Mouse (Mus musculus): ENCODE results near the gene Nptx1. TPM values are rescaled to one million over a fixed set of nuclear protein-coding genes. Genes with fewer than 3 reads are reported as not detected.

Nptx1 gene
- polyA plus RNA-seq, 1 experiment from 2014 or later = 1.4 TPM

DNA sequence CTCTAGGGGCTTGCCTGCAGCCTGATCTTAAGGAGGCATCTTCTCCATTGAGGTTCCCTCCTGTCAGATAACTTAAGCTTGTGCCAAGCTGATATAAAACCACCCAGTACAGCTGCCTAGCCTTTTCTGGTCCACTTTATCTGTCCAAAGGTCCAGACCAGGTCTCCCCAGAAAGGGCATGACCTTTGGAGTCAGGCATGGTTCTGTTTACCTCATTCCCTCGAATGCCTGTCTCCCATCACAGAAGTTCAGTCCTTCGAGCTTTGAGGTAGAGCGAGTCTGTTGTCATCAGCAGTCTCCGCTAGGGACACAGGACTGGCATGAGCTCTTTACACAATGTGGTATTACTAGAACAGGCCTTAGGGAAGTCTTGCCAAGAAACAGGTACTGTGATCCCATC is 41.2 kb downstream of the Nptx1 start:
- Histone ChIP-seq H3K9me3 (ENCODE audit: low read depth, low read length) (no peaks in the 10 kb centered on the region), H3K27me3 (ENCODE audit: insufficient read depth, low read length) (no peaks in the 10 kb centered on the region), H3K9ac (no peak overlapping the region), H3K27ac (ENCODE audit: low read depth) (no peak overlapping the region), H3K4me2 (no peak overlapping the region), H3K4me3 (ENCODE audit: low read depth, low read length) (no peak overlapping the region), H3K4me1 (ENCODE audit: insufficient read depth) (no peaks in the 10 kb centered on the region), H3K36me3 (ENCODE audit: insufficient read depth) (peaks cover 66% of the 10 kb centered on the region)
- no peak for DNase-seq
- no peak for ATAC-seq (ENCODE audit: insufficient read depth)
- no peak for TF ChIP-seq CTCF (IDR thresholded peaks at IDR 0.05; ENCODE audit: low read depth)
- WGBS = 71% methylated on average over 4 of the region's 4 CpGs

DNA sequence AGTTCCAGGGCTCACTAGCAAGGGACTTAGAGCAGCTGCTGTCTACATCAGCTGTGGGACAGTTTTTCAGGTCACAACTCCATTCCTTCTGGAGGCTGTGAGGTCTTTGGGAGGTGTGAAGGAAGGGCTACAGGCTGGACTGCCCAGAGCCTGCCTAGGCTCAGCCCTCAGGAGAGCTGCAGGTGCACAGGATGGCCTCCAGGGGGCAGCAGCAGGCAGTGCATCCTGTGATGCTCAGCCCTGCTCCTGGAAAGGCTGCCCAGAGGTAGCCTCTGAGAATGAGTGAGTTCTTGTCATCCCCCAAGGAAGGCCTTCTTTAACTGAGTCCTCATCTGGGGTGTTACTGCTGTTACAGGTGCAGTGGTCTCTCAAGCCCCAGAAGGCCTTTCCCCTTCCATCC is 43.9 kb downstream of the Nptx1 start:
- Histone ChIP-seq H3K9ac (no peak overlapping the region), H3K4me2 (no peak overlapping the region), H3K27ac (ENCODE audit: low read depth) (no peak overlapping the region), H3K9me3 (ENCODE audit: low read depth, low read length) (no peaks in the 10 kb centered on the region), H3K36me3 (ENCODE audit: insufficient read depth) (peaks cover 81% of the 10 kb centered on the region), H3K4me1 (ENCODE audit: insufficient read depth) (no peaks in the 10 kb centered on the region), H3K27me3 (ENCODE audit: insufficient read depth, low read length) (no peaks in the 10 kb centered on the region), H3K4me3 (ENCODE audit: low read depth, low read length) (no peak overlapping the region)
- peak; percentile 85 for DNase-seq
- peak; percentile 99 for TF ChIP-seq CTCF (IDR thresholded peaks at IDR 0.05; ENCODE audit: low read depth)
- peak; percentile 80; the same call in 1 of the 2 replicates for ATAC-seq (ENCODE audit: insufficient read depth)

DNA sequence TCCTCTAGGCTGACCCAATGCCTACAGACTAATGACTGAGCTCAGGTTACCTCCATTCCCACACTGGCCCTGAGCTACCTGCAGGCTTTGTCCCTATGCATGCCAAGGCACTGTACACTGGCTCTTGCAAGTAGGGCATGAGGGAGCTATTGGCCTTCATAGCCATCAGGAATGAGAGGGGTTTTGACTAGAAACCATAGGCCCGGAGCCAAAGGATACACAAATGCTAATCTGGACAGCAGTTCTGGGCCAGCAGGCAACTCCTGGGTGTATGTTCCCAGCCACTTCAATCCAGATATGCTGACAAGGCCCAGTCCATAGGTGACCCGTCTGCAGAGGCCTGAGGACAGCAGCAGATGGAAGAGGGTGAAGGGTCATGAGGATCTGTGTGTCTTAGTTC is 47.5 kb downstream of the Nptx1 start:
- WGBS = 78% methylated on average over 2 of the region's 2 CpGs
- no peak for TF ChIP-seq CTCF (IDR thresholded peaks at IDR 0.05; ENCODE audit: low read depth)

GRCm38 (mm10) chr11:119499297-119499696 is 48.3 kb downstream of the Nptx1 start:
- Histone ChIP-seq H3K4me3 (ENCODE audit: low read depth, low read length) (no peak overlapping the region), H3K4me1 (ENCODE audit: insufficient read depth) (no peaks in the 10 kb centered on the region), H3K27ac (ENCODE audit: low read depth) (no peak overlapping the region), H3K9ac (no peak overlapping the region), H3K36me3 (ENCODE audit: insufficient read depth) (peaks cover 48% of the 10 kb centered on the region), H3K4me2 (no peak overlapping the region), H3K9me3 (ENCODE audit: low read depth, low read length) (no peaks in the 10 kb centered on the region), H3K27me3 (ENCODE audit: insufficient read depth, low read length) (no peaks in the 10 kb centered on the region)
- DNase-seq (no peak), ATAC-seq (ENCODE audit: insufficient read depth) (no peak)
- WGBS = 92% methylated on average over 4 of the region's 4 CpGs
- no peak for TF ChIP-seq CTCF (IDR thresholded peaks at IDR 0.05; ENCODE audit: low read depth)

More for the DNA sequence above, 47.5 kb downstream of the Nptx1 start:
- ATAC-seq (ENCODE audit: insufficient read depth) (no peak), DNase-seq (no peak)
- peaks cover 55% of the 10 kb centered on the region for H3K36me3 ChIP-seq (ENCODE audit: insufficient read depth)
- H3K4me1 ChIP-seq (ENCODE audit: insufficient read depth) = no peaks in the 10 kb centered on the region
- no peak overlapping the region for H3K9ac ChIP-seq
- H3K27ac ChIP-seq (ENCODE audit: low read depth) = no peak overlapping the region
- no peak overlapping the region for H3K4me3 ChIP-seq (ENCODE audit: low read depth, low read length)
- no peak overlapping the region for H3K4me2 ChIP-seq
- no peaks in the 10 kb centered on the region for H3K9me3 ChIP-seq (ENCODE audit: low read depth, low read length)
- H3K27me3 ChIP-seq (ENCODE audit: insufficient read depth, low read length) = no peaks in the 10 kb centered on the region

GRCm38 (mm10) chr11:119497451-119497850 is 50.1 kb downstream of the Nptx1 start:
- Histone ChIP-seq H3K27me3 (ENCODE audit: insufficient read depth, low read length) (no peaks in the 10 kb centered on the region), H3K9ac (no peak overlapping the region), H3K4me1 (ENCODE audit: insufficient read depth) (0 out of 2 replicates have a peak, but pooled peaks cover 4% of the 10 kb centered on the region), H3K4me2 (no peak overlapping the region), H3K27ac (ENCODE audit: low read depth) (no peak overlapping the region), H3K36me3 (ENCODE audit: insufficient read depth) (peaks cover 33% of the 10 kb centered on the region), H3K4me3 (ENCODE audit: low read depth, low read length) (no peak overlapping the region), H3K9me3 (ENCODE audit: low read depth, low read length) (no peaks in the 10 kb centered on the region)
- TF ChIP-seq CTCF (IDR thresholded peaks at IDR 0.05; ENCODE audit: low read depth) = no peak
- ATAC-seq (ENCODE audit: insufficient read depth) (no peak), DNase-seq (no peak)
- 72% methylated on average over 4 of the region's 4 CpGs for WGBS

- H3K4me2 ChIP-seq = no peak overlapping the region
- peaks cover 22% of the 10 kb centered on the region for H3K36me3 ChIP-seq (ENCODE audit: insufficient read depth)
- no peak for ATAC-seq (ENCODE audit: insufficient read depth)
Observed at GRCm38 (mm10) chr11:119496147-119496546, 51.4 kb downstream of the Nptx1 start.

DNA sequence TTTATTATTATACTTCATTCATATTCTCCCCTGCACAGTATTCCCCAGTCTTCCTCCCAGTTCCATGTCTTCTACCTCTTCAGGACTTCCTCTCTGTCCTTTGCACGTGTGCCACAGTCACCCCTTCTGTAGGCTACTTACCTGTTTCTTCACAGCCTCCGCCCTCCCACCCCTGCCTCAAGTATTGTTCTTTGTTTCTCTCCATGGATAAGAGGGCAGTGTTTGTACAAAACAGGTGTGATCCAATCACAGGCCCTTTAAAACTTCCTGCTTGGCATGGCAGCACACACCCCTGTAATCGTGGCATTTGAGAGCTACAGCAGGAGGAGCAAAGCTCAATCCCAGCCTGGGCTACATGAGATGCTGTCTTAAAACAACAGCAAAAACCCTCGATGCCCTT is 54.0 kb downstream of the Nptx1 start:
- Histone ChIP-seq H3K4me2 (no peak overlapping the region), H3K4me1 (ENCODE audit: insufficient read depth) (0 out of 2 replicates have a peak, but pooled peaks cover 4% of the 10 kb centered on the region), H3K27ac (ENCODE audit: low read depth) (no peak overlapping the region), H3K9me3 (ENCODE audit: low read depth, low read length) (no peaks in the 10 kb centered on the region), H3K36me3 (ENCODE audit: insufficient read depth) (peaks cover 8% of the 10 kb centered on the region; the same call in 1 of the 2 replicates), H3K9ac (no peak overlapping the region), H3K27me3 (ENCODE audit: insufficient read depth, low read length) (no peaks in the 10 kb centered on the region), H3K4me3 (ENCODE audit: low read depth, low read length) (no peak overlapping the region)
- DNase-seq (no peak), ATAC-seq (ENCODE audit: insufficient read depth) (no peak)
- 74% methylated on average over 4 of the region's 4 CpGs for WGBS
- TF ChIP-seq CTCF (IDR thresholded peaks at IDR 0.05; ENCODE audit: low read depth) = no peak

More at GRCm38 (mm10) chr11:119496147-119496546, 51.4 kb downstream of the Nptx1 start:
- Histone ChIP-seq H3K9me3 (ENCODE audit: low read depth, low read length) (no peaks in the 10 kb centered on the region), H3K9ac (no peak overlapping the region), H3K27me3 (ENCODE audit: insufficient read depth, low read length) (no peaks in the 10 kb centered on the region), H3K4me3 (ENCODE audit: low read depth, low read length) (no peak overlapping the region), H3K27ac (ENCODE audit: low read depth) (no peak overlapping the region), H3K4me1 (ENCODE audit: insufficient read depth) (0 out of 2 replicates have a peak, but pooled peaks cover 4% of the 10 kb centered on the region)
- TF ChIP-seq CTCF (IDR thresholded peaks at IDR 0.05; ENCODE audit: low read depth) = no peak
- DNase-seq = no peak
- WGBS = 88% methylated on average over 5 of the region's 5 CpGs

Data from lung, embryonic 14.5 days (tissue).